Mouse (Mus musculus): ENCODE results near the gene Gm39115.
"Not testable (repeated sequence)": the region's sequence is repeated elsewhere in the genome, so short reads cannot be mapped to it uniquely, and the experiment has no call there.

The Gm39115 gene

GRCm38 (mm10) chr7:142135934-142136333 lies at the start of gene Gm39115:
TSS of gene Gm39115 (minus strand) at chr7:142136034.
- not testable (repeated sequence) for DNase-seq (ENCODE audit: low read depth)

DNA sequence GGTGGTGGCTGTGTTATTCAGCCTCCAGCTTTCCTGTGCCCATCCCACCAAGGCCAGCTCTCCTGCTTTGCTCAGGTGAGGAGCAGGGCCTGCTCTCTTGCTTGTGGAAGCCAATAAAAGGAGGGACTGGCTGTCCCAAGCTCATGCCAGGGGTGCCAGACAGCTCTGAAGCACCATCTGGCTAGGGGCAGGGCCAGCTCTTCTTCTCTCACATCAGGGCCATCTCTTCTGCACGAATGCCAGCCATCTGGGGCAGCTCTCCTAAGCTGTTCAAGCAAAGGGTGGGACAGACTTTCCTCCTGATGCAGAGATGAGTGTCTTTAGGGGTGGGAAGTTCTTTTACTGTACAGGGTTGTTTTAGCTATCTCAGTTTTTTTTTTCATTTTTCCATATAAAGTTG lies 45.2 kb upstream of the Gm39115 start:
- DNase-seq (ENCODE audit: low read depth): no peak

GRCm38 (mm10) chr7:142178685-142179084 lies 42.9 kb upstream of the Gm39115 start:
- no peak for DNase-seq (ENCODE audit: low read depth)

- DNase-seq (ENCODE audit: low read depth): not testable (repeated sequence)
Observed at GRCm38 (mm10) chr7:142175905-142176304, 40.1 kb upstream of the Gm39115 start, which contains the start of gene Krtap5-2. TSS of gene Krtap5-2 (minus strand) at chr7:142176005.

DNA sequence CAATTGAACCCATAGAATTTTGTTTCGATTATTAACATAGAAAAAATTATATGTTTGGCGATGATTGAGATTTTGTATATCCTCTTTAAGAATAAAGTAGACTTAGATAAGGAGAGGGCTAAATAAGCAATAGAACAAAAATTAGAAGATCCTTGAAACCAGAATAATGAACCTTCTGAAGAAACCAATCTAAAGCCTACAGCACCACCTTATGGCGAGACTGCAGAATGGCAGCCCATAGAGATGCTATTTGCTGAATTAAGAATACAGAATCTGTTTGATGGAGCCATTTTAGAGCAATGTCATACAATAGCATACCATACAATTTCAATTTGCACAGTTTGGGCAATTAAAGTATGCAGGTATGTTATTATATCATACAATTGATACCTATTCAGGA lies 34.0 kb upstream of the Gm39115 start:
- DNase-seq (ENCODE audit: low read depth): peak; percentile 60

- not testable (repeated sequence) for DNase-seq (ENCODE audit: low read depth)
Observed at GRCm38 (mm10) chr7:142165639-142166038, 29.8 kb upstream of the Gm39115 start, which contains the start of gene Gm4553. TSS of gene Gm4553 (minus strand) at chr7:142165739.

- no peak for DNase-seq (ENCODE audit: low read depth)
Observed at GRCm38 (mm10) chr7:142159366-142159765, 23.5 kb upstream of the Gm39115 start.

GRCm38 (mm10) chr7:142157013-142157412 lies 21.2 kb upstream of the Gm39115 start, which contains the start of gene Gm29735:
TSS of gene Gm29735 (minus strand) at chr7:142157113.
- not testable (repeated sequence) for DNase-seq (ENCODE audit: low read depth)

- DNase-seq (ENCODE audit: low read depth): no peak
Observed at GRCm38 (mm10) chr7:142155308-142155707, 19.5 kb upstream of the Gm39115 start.

GRCm38 (mm10) chr7:142152191-142152590 lies 16.4 kb upstream of the Gm39115 start:
- DNase-seq (ENCODE audit: low read depth): no peak

- no peak for DNase-seq (ENCODE audit: low read depth)
Observed at GRCm38 (mm10) chr7:142148633-142149032, 12.8 kb upstream of the Gm39115 start.

GRCm38 (mm10) chr7:142146033-142146432 lies 10.2 kb upstream of the Gm39115 start:
- peak; percentile 70 for DNase-seq (ENCODE audit: low read depth)

- no peak for DNase-seq (ENCODE audit: low read depth)
Observed at GRCm38 (mm10) chr7:142145413-142145940, 9.6 kb upstream of the Gm39115 start.

- DNase-seq (ENCODE audit: low read depth): no peak
Observed at GRCm38 (mm10) chr7:142144507-142144906, 8.7 kb upstream of the Gm39115 start, which contains the start of gene Gm45337. TSS of gene Gm45337 (minus strand) at chr7:142144607.

- DNase-seq (ENCODE audit: low read depth): peak; percentile 3
Observed at GRCm38 (mm10) chr7:142143506-142144010, 7.7 kb upstream of the Gm39115 start.

GRCm38 (mm10) chr7:142140696-142141095 lies 4.9 kb upstream of the Gm39115 start:
- no peak for DNase-seq (ENCODE audit: low read depth)

GRCm38 (mm10) chr7:142134206-142134995 lies 1.4 kb downstream of the Gm39115 start:
- DNase-seq (ENCODE audit: low read depth): no peak

DNA sequence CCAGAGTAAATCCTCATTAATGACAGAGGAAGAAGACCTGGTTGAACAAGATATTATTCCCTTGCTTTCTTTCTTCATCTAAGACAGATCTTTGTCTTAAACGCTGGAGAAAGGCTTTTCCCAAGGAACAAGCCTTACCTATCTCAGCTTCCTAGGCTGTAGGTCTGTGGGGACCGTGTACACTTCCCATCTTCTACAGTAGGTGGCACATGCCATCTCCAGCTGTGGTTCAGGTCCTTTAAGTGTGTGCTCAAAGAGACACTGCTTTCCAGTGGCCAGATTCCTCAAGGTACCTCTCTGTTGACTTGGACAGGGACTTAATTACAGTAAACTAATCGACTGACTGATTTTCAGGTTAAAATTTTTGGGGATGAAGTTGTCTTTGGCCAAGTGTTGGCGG lies 7.0 kb downstream of the Gm39115 start:
- DNase-seq (ENCODE audit: low read depth): peak; percentile 19

DNA sequence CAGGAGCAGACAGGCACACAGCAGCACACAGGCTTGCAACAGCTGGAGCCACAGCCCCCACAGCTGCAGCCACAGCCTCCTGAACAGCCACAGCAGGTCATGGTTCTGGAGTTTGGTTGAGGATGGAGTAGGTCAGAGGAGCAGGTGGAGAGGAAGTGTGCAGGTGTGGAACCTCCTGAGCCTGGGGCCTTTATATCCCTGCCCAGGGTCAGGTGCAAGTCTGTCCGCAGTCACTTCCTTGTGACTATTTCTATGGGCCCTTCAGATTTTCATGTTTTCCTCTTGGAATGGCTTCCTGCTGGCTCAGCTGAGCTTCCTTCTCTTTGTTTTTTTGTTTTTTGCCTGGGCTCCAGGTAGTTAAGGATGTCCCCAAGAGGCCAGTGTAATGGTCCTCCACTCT lies 15.2 kb downstream of the Gm39115 start, which contains the start of gene Gm45618:
TSS of gene Gm45618 (minus strand) at position 101 of the 400 bp plus-strand sequence.
- not testable (repeated sequence) for DNase-seq (ENCODE audit: low read depth)

- DNase-seq (ENCODE audit: low read depth): peak; percentile 26
Observed at GRCm38 (mm10) chr7:142119632-142120031, 16.2 kb downstream of the Gm39115 start.

DNA sequence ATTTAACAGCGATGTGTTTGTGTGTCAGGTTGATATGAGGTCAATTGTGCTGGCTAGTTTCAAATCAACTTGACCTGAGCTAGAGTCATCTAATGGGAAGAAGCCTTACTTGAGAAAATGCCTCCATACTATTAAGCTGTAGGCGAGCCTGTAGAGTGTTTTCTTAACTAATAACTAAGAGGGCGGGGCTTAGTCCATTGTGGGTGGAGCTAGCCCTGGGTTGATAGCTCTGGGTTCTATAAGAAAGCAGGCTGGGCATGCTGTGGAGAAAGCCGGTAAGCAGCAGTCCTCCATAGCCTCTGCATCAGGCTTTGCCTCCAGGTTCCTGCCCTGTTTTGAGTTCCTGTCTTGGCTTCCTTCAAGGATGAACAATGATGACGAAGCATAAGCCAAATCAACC lies 31.1 kb downstream of the Gm39115 start:
- DNase-seq (ENCODE audit: low read depth): peak; percentile 43

DNA sequence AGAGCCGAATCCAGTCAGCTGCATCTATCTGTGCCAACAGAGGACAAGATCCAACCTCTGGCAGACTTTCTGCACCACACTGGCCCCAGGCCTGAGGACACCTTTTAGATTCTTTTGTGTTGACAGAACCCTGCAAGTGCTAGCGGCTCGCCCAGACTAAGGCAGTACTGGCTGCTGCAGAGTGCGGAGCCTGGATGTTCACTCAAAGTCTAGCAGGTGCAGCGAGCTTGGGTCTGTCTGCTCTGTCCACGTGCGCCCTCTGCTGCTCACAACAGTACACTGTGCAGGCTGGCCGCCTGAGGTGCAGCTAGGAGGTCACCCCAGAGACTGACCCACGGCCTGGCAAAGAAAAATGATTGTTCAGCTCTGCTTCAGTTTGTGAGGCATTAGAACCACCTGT lies 38.1 kb downstream of the Gm39115 start:
- DNase-seq (ENCODE audit: low read depth): peak; percentile 70

- no peak for DNase-seq (ENCODE audit: low read depth)
Observed at GRCm38 (mm10) chr7:142096701-142097100, 39.1 kb downstream of the Gm39115 start.

All from 416B (cell line).